Mouse (Mus musculus) lung, postnatal 10 days (tissue): ENCODE results near the gene Elmo2.

Experiments used
- DNase-seq: peaks from one replicate; pipeline ENCODE4 v3.0.0; 2021

Gene Elmo2

DNA sequence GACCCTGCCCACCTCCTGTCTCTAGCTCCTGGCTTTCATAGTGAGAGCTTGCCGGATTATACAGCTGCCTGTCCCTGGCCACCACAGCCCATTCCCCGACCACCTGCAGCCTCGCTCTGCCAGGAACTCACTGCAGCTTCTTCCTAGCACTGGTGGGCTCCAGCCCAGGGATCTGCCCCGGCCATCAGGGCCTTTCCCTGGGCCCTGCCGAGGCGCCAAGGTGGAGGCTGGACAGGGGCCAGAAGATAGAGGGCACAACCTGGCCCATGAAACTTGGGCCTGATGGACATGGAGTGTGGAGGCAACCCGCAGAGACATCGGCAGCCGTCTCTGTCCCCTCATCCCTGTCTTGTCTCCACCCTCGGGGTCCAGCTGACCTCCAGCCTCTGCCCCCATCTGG, 70.1 kb downstream of the Elmo2 start:
- no peak for DNase-seq

DNA sequence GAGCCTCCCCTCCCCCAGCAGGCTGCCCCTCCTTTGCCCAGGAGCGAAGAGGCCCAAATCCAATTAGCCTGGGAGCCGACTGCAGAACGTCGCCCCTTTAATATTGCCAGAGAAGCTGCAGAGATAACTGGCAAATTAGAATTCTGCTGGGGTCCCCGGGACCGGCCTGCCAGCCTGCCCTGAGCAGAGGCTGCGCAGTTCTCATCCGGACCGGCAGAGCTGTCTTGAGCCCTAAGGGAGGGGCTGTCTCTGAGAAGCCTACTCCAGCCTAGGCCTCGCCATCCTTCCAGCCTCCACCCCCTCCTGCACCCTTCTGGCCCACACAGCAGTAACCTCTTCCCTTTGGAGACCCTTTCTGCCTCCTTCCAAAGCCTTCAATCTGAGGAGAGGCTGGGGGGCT, 72.4 kb downstream of the Elmo2 start:
- DNase-seq: no peak

DNA sequence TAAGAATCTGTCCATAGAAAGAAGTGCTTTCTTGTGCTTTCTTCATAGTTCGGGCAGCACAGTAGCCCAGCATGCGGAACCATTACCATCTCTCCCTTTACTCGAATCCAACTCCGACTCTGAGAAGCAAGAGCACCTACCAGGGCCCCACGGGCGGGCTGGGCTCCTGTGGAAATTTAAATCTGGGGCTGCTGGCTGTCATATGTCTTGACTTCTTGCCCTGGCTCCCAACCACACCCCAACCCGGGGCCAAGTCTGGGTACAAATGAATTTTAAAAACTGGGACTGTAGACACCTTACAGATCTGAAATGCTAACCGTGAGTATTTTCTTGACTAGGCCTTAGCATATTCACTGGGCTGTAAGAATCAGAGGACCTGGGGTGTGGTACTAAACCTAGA, 73.0 kb downstream of the Elmo2 start:
- DNase-seq: no peak

DNA sequence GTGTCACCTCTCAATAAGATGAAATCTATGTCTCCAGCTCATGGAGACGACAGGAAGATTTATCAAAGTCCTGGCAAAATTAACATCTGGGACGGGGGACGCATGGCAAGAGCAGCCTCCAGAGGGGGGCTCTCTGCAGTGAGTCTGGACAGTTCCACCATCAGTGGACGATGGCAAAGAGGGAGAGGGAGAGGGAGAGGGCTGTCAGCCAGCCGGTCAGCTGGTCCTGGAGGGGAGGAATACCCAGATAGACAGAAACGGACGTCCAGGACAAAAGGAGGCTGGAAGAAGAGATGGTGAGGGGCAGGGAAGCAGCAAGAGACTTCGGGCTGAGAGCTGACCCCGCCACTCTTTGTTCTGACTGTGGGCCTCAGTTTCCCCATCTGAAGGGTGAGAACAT, 73.5 kb downstream of the Elmo2 start:
- DNase-seq: no peak

DNA sequence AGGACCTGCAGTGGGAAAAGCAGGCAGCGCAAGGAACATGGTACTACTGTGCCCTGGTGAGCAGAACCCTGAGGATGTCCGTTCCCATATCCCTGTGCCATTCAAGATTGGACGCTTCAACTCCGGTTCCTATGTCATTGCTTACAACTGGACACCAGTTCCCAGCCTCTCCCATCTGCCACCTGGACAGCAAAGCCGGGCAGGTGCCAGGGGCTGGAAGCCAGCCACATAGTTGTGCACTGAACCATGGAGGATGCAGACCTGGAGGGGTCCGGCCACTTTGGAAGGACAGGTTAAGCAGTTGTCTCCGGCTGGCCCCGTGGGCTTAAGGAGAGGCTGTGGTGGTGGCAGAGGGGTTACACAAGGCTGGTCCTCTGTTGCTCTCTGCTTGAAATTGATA, 73.9 kb downstream of the Elmo2 start:
- no peak for DNase-seq

DNA sequence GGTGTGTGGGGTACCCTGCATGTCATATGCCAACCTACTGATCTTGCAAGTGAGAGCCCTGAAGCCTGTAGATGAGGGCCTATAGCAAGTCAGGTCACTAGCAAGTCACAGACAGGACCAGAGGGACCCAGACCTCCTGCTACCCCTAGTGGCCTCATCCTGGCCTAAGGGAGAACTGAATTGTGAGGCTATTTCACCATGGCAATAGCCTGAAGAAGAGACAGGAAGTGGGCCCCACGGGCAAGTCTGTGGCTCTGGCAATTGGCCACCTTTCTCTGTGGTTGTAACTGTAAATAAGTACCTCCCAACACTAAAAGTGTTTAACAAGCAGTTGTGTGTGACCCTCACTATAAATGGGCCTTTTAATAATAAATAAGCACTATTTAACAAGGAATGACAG, 75.4 kb downstream of the Elmo2 start:
- peak; percentile 36 for DNase-seq

DNA sequence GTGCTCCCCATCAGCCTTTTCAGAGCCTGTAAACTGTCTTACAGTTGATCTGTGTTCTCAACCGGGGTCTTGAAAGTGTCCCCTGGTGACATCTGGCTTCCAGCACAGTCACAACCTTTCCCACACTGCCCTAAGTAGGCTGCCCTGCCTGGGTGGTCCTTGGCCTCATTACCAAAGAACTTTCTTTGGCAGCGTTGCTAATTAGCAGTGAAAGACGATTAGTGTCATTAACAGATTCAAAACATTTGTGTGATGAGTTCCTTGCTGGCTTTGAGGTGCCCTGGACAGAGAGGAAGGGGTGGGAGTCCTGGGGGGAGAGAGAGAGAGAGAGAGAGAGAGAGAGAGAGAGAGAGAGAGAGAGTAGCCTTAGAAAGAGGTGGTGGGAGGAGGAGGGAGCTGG, 77.3 kb downstream of the Elmo2 start:
- peak; percentile 77 for DNase-seq

DNA sequence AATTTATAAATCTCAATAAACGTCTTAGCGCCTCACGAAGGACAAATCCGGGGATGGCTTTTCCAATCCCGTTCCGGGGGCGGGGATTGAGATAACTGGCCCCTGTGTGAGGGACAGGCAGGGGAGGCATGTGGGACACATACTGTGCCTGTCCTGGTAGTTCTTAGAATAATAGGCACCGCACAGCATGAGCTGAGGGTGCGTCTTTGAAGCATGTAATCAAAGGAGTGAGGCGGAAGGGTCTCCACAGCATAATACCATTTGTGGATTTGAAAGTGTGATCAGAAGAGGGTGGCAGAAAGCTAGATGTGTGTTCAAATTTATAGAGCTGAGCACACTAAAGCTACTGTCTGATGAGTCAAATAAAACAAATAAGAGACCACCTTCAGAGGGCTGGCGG, 79.9 kb downstream of the Elmo2 start:
- DNase-seq: no peak

DNA sequence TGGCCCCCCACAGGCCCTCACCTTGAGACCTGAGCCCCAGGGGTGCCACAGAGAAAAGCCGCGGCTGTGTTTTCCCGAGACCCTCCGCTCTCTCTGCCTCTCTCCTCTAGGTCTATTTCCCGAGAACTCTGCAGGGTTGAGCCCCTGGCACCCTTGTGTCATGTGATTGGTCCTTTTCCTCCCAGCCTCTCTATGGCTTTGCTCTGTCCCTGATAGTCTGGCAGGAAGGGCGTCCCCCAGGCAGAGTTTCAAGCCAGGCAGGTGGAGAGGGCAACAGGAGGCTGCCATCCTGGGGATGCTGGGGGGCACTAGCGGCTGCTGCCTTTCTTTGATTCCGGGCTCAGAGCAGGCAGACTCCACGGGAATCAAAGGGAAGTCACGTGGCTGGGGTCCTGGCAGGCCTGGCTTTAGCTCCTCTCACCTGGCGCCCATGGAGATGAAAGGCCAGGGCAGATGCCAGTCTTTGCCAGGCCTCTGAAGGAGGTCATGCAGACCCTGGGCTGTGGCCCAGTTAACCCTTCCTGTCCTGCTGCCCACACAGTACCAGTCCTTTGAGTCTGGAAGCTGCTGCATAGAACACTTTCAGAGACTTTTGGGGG, 83.1 kb downstream of the Elmo2 start:
- DNase-seq: no peak

DNA sequence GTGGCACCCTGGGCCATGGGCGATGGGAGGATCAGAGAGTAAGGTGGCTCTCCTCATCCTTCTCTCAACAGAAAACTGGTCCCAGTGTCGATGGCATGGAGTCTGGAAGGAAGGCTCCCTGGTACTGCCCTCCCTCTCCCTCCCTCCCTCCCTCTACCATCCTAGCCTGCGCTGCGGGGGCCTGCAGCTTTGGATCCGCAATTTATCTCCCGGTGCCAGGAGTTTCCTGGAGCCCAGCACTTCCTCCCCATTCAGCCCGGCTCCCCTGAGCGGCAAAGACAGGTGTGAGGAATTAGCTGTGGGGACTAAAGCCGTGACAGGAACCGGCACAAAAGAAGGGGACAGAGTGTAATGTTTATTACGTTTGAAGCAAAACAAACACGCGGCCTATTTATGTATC, 83.7 kb downstream of the Elmo2 start:
- DNase-seq: no peak

DNA sequence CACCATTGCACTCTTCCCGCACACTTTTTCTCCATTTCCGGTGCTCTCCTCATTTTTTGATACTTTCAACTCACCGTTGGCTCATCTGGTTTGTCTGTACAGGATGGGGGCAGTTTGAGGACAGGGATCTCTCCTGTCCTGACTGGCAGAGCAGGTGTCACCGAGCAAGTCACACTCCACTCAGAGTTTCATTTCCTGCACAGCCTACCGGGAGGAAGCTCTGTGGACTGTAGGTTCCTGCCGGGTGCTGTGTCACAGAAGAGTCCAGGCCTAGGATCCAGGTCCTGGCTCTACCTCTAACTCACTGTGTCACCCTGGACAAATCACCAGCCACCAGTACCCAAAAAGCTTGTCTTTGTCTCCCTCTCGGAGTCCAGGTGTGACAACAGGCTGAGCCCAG, 84.5 kb downstream of the Elmo2 start:
- no peak for DNase-seq

DNA sequence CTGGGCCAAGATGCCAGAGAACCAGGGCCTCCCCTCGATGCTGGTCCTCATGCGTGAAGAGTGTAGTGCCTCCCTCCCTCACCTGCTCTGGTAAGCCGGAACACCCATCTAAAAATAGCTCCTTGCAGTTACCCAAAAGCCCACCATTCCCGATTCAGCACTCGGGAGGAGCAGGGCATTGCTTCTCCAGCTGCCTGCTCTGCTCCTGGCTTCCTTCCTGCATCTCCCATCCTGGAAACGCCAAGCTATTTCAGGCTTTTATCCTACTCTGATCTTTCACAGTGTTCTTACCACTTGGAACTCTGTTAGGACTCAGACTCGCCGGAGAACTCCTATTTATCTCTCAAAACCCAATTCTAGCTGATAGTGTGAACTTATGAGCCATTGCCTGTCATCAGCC, 85.9 kb downstream of the Elmo2 start:
- no peak for DNase-seq

DNA sequence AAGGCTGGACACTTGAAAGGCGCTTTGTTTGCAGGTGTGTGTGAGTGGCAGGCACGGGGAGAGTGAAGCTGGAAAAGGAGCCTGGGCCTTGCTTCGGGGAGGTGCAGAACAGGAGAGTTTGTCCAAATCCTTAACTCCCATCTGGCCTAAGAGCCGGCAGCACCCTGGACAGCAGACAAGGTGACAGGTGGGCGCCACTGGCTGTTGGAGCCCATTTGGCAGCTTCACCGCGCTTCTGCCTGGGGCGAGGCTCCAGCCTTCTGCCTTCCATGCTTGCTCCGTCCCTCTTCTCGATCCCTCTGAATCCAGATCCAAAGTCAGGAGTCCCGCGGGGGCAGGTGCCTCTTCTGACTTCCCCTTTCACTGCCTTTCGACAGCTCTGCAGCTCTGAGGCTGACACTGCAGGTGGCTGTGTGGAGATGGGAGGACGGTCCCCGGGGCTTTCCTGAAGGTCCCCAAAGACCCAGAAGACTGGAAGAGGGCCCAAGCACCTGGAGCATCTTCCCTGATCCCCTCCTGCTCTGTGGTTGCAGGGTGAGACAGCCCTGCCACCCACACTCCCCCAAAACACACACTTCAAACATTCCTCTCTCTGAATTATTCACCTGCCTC, 86.6 kb downstream of the Elmo2 start:
- DNase-seq: no peak

DNA sequence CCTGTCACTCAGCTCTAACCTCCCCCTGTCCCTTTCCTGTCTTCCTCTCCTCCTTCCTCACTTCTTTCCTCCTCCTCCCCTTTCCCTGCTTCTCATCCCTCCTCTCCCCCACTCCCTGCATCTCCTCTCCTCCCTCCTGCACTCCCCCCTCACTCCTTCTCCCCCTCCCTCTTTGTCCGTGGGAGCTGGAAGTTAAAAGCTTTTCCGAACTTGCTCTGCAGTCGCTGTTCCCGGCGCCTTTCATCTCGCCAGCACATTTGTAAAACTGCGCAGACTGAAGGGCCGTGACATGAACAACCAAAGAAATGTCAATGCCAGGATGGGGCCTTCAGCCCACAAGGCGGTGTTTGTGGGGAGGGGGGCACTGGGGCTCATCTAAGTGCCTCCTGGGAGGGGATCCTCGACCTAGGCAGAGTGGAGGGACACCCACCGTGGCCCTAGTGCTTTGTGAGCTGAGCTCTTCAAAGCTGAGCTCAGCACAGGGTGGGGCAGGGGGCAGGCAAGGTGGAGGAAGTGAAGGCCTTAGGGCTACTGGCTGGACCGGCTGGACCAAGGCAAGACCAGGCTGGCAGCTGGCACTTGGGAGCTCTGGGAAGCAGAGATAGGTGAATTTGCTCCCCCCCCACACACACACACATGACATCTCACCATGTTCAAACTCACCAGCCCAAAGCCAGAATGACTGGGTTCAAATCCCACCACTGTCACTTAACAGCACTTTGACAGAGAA, 87.7 kb downstream of the Elmo2 start:
- peak; percentile 28 for DNase-seq
